Mouse (Mus musculus) granulocyte monocyte progenitor cell, adult 5-6 weeks (primary cell): ENCODE measurements at regions not wholly inside any gene's neighbourhood (a gene's known extent, or its start where the extent isn't known, plus 50 kb on each side); places are given as distances from the start of the nearest gene placed in this dataset.

Experiments
- ATAC-seq: replicated peaks from 2 replicates; pipeline ENCODE4 v1.8.0; 2016; ENCODE audit warnings: mild to moderate bottlenecking, moderate TSS enrichment, inconsistent platforms; ENCODE audit not compliant: poor library complexity, severe bottlenecking

- ATAC-seq = no peak
Measured at GRCm38 (mm10) chr3:41164736-41165135, 81.9 kb upstream of the Pgrmc2 start.

DNA sequence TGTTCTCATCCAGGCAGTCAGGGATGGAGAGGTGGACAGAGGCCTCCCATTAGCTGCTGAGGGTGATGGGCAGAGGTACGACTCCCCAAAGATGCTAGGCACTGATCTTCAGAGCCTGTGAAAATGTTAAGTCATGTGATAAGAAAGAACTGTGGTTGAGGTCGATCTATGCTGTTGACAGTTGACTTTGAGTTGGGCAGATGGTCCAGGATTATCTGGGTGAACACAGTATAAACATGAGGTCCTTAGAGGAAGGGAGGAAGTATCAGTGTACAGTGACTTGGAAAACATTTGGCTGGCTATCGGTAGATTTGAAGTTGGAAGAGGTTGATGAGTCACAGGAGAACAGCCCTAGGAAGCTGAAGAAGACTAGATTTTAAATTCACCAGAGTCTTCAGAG, 80.9 kb upstream of the Pgrmc2 start:
- ATAC-seq = no peak

DNA sequence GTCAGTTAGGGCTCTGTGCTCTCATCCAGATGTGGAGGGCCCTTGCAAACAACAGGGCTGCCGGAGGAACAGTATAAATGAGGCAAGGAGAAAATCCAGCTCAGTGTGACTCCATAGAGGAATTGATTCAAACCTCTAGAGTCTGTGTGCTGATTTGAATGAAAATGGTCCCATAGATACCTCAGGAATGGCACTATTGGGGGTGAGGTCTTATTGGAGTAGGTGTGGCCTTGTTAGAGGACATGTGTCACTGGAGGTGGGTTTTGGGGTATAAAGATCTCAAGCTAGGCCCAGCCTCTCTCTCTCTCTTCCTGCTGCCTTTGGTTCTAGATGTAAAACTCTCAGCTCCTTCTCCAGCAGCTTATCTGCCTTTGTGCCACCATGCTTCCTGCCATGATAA, 79.7 kb upstream of the Pgrmc2 start:
- no peak for ATAC-seq

DNA sequence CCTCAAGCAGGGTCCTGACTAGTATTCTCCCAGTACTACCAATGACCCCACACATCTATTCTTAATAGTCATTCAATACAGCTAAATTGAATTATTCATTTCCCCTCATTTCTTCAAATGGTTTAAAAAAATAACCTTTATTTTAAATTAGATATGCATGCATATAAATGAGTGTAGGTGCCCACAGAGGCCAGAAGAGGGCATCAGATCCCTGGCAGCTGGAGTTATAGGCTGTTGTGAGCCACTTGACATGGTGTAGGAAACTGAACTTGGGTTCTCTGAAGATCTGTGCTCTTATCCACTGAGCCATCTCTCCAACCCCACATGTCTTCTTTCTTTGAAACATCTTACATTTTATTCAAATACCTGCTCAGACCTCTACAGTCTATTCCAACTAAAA, 77.8 kb upstream of the Pgrmc2 start:
- no peak for ATAC-seq

- ATAC-seq = no peak
Measured at GRCm38 (mm10) chr3:41158314-41158973, 75.6 kb upstream of the Pgrmc2 start.

- ATAC-seq = no peak
Measured at GRCm38 (mm10) chr3:41157428-41157827, 74.6 kb upstream of the Pgrmc2 start.

GRCm38 (mm10) chr3:41156562-41156961, 73.7 kb upstream of the Pgrmc2 start:
- no peak for ATAC-seq

DNA sequence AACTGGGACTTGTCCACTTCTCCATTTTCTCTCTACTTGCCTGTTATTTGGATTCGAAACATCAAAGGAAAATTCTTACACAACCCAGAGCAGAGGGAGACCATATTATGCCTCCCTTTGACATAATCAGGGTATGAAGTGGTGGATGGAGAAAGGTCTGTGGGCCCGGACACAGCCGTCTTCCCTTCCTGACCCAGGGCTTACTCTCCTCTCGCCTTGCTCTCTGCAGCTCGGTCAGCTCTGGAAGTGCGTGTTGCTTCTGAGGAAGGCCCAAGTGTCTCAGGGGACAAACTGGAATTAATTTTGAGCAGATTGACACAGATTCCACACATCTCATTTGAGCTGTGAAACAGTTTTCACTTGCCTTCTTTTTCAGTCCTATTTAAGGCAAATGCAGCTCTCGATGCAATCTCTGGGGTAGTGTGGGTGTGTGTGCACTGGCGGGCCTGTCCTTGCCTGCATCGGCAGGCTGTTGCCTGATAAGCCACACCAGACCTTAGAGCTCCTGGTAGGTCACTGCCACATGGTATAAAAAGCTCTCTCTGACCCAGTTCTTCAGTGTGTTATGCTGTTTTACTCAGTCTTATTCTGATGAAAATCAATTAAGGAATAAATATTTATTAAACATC, 72.4 kb upstream of the Pgrmc2 start:
- ATAC-seq = no peak

- ATAC-seq = no peak
Measured at GRCm38 (mm10) chr3:41154402-41154801, 71.6 kb upstream of the Pgrmc2 start.

- no peak for ATAC-seq
Measured at GRCm38 (mm10) chr3:41151989-41152388, 69.1 kb upstream of the Pgrmc2 start.

- no peak for ATAC-seq
Measured at GRCm38 (mm10) chr3:41140391-41140790, 57.5 kb upstream of the Pgrmc2 start.

DNA sequence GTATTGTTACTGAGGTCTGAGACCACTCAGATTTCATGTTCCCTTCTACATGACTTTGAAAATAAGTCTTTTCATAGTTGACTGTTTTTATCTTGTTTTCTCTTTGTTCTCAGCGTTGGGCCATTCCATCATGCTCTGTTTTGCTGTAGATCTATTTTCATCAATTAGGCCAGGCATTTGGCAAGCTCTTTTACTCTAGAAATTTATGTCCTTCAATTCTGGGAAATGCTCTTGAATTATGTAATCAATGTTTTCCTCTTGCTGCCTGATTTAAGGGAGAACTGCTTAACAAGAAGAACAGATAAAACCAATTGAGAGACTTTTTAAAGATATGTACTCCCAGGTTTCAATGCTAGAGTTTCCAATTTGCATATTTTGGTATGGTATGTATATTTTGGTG, 55.1 kb upstream of the Pgrmc2 start:
- ATAC-seq = no peak

GRCm38 (mm10) chr3:41132889-41133288, 50.0 kb upstream of the Pgrmc2 start:
- ATAC-seq = no peak
